Mouse (Mus musculus) kidney, adult 11 months (tissue): ENCODE results near the gene Cd47.
A peak's percentile ranks its signal among the peaks of the same experiment; 100 is the strongest.

ENCODE experiments used
- DNase-seq: peaks from one replicate; pipeline ENCODE4 v3.0.0; 2022

Gene Cd47

GRCm38 (mm10) chr16:49915532-49916476 lies 115.5 kb downstream of the Cd47 start:
- DNase-seq = no peak

DNA sequence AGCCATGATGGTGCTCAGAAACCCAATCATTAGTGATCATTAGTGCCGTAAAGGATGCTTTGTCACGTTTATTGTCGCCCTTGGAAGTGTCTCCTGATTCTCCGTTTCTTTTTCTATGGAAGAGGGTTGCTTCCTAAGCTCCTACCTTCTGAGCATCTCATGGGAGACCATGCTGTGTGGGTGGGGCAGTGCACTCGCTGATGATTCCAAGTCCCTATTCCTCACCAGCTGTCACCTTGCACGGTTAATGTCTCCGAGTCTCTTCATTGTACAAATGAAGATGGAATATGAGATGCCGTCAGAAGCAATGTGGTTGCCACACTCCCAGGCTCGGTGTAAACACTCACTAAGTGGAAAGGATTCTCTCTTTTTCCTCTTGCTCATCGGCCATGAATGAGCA lies 119.9 kb downstream of the Cd47 start:
- DNase-seq = no peak

DNA sequence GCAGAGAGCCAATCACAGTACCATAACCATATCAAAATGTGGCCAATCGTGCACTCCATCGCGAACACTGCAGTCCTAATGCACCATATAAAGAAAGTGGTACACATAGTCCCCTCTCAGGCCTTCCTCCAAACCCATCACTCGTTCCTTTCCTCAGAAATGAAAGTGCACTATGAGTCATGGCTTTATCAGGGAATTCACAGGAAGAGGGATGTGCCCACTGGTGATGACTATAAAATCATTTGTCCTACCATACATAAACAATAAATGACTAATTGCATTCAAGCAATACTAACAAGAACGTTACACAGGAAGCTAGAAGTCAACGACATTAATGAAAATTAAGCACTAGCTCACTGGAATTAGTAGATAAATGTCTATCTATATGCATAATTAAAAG lies 121.3 kb downstream of the Cd47 start:
- DNase-seq = no peak

DNA sequence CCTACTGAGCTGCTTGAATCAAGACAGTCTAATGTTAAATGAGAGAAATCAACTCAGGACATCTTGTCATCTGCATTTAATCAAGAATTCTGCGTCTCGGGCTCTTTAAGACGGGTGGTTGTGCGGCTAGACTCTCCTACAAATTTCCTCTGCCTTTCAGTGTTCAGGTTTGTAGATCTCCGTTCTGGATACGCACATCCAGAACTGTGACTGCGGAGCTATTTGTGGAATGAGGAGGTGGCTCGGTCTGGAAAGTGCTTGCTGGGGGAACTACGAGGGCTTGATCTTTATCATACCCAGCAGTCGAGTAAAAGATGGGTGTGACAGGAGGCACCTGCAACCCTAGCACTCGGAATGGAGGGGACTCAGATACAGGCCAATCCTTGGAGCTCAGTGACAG lies 121.8 kb downstream of the Cd47 start:
- DNase-seq = no peak

- DNase-seq = no peak
Observed at GRCm38 (mm10) chr16:49923720-49924119, 123.4 kb downstream of the Cd47 start.

- DNase-seq = no peak
Observed at GRCm38 (mm10) chr16:49924941-49925340, 124.6 kb downstream of the Cd47 start.

GRCm38 (mm10) chr16:49933274-49933673 lies 132.9 kb downstream of the Cd47 start:
- no peak for DNase-seq

GRCm38 (mm10) chr16:49936008-49936443 lies 135.7 kb downstream of the Cd47 start:
- DNase-seq = no peak

DNA sequence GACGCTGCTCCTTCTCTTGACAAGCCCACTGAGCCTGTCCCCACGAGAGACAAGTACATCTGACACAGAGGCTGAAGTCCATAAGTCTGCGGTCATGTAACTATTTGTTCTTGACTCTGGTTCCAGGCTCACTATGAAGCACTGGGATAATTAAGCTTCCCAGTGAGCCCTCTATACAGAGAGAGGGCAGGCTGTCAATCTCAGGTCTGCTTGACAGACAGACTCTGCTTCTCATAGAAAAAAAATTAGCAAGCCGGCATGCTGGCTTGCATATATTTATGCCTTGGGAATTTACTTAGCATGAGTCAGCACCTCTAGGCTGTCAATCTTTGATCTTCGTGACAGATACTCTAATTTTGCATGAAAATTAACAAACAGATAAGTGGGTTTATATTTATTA lies 136.5 kb downstream of the Cd47 start:
- DNase-seq = no peak

DNA sequence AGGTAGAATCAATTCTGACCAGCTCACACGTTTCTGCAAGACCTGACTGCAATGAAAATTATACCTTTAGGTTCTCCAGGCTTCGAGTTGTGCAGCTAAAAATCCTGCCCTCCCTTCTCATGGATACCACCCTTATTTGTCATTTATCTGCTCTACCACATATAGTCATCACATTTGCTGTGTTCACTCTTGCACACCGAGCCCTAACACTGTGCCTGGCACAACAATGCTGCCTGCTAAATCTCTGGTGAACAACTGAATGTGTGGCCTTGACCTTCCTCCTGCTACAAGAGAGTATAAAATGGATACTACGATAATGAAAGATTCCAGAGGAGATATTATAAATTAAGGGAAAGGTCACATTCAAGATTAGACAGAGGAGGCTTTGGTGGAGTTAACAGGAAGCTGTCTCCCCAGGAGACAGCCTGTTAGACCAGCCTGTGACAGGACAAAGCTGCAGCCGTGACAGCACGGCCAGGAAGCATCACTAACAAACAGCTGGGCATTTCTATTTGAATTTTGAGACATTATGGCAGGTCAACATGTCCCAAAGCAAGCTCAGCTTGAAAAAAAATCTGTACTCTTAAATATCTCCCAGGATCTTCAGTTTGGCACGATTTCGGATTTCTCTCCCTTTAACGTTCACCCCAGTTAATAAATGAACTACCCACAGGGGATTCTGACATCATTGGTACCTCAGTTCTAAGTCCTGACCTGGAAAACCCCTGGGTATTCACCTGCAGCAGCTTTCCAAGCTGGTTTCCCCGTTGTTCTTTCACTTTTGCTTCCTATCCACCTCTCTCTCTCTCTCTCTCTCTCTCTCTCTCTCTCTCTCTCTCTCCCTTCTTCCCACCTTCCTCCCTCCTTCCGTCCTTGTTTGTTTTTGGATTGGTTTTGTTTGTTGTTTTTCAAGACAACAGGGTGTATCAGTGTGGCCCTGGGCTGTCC lies 137.2 kb downstream of the Cd47 start:
- DNase-seq = peak; percentile 10

- no peak for DNase-seq
Observed at GRCm38 (mm10) chr16:49938483-49939301, 138.4 kb downstream of the Cd47 start.

GRCm38 (mm10) chr16:49939376-49939775 lies 139.0 kb downstream of the Cd47 start:
- no peak for DNase-seq

- DNase-seq = no peak
Observed at GRCm38 (mm10) chr16:49940473-49940872, 140.1 kb downstream of the Cd47 start.

GRCm38 (mm10) chr16:49941031-49941430 lies 140.7 kb downstream of the Cd47 start:
- DNase-seq = no peak

GRCm38 (mm10) chr16:49943726-49944125 lies 143.4 kb downstream of the Cd47 start:
- no peak for DNase-seq

- DNase-seq = no peak
Observed at GRCm38 (mm10) chr16:49945084-49945483, 144.8 kb downstream of the Cd47 start.

GRCm38 (mm10) chr16:49947049-49947448 lies 146.7 kb downstream of the Cd47 start:
- DNase-seq = no peak

DNA sequence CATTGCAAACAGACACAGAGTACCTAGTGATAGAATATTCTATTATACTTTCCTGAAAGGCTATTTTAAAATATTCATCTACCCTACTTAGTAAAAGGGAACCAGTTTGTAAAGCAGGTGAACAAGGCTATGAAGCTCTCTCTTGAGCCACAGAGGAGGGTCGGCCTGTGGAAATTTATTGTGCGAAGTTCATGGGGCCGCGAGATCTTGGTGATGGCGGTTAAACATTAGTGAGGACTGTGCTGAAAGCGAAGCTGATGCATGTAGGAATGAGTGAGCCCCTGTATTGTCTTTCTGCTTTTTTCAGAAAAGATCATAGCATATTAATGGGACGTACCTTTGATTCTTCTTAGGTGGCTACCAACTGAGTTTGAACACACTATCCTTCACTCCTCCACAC lies 147.3 kb downstream of the Cd47 start:
- DNase-seq = no peak

DNA sequence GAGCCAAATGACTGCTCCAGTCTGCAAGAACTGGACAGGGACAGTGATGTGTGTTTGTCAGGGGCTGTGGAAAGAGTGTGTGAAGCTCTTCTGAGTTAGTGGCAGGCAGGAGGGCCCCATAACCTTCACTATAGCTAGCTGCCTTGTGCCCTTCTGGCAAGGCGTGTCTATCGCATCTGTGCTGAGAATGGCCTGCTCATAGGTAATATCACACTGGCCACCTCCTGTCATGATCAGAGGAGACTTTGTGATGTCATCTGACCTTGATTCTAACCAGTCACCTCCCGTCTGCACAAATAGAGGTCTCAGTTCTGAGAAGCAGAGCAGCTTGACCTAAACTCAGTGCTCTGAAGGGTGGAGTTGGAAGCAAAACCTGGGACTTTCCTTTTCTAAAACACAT lies 148.0 kb downstream of the Cd47 start:
- no peak for DNase-seq

DNA sequence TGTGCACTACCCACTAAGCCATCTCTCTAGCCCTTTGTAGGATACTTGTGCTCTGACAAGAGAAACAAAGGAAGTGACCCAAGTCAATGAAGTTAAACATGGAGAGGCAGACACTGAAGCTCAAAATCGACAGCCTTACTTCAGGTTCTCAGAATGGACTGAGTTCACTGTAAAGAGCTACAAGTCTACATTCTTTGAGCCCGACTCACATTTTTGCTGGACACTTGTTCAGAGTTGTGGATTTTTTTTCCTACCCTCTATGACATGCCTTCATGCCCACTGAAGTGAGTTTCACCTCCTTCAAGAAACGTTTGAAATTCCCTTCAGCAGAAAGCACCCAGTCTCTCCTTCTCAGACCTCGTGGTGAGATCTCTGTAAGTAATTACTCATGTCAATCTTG lies 148.9 kb downstream of the Cd47 start:
- no peak for DNase-seq

DNA sequence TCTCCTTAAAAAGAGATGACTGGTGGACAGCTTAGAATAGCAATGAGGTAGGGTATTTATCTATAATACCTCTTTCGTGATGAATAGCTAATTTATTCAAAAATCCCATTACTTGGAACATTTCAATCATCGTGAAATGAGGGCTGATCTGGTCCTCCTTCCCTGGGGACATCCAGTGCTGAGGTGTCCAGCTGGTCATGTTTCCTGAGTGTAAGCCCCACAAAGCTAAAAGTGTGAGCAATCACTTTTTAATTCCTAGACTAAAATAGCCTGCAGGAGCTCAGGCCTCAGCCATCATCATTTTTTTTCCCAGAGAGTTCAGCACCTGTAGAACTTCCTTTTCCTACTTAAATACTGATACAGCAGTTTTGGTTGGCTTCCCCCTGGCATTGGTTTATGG lies 150.0 kb downstream of the Cd47 start:
- DNase-seq = no peak

GRCm38 (mm10) chr16:49951288-49951691 lies 151.0 kb downstream of the Cd47 start:
- peak; percentile 18 for DNase-seq
